Mouse (Mus musculus): ENCODE results near the gene Trip12. TPM values are rescaled to one million over a fixed set of nuclear protein-coding genes. Genes with fewer than 3 reads are reported as not detected.

Trip12 gene
- polyA plus RNA-seq, 2 experiments from 2014 or later, result 129 to 152 TPM

GRCm38 (mm10) chr1:84859597-84859996 is 19.3 kb upstream of the Trip12 start:
- ATAC-seq, result no peak

- ATAC-seq, result no peak
Measured at GRCm38 (mm10) chr1:84855756-84856155, 15.4 kb upstream of the Trip12 start.

- no peak for ATAC-seq
Measured at GRCm38 (mm10) chr1:84854966-84855365, 14.7 kb upstream of the Trip12 start.

GRCm38 (mm10) chr1:84853721-84854120 is 13.4 kb upstream of the Trip12 start:
- ATAC-seq, result no peak

GRCm38 (mm10) chr1:84851512-84852235 is 11.4 kb upstream of the Trip12 start:
- ATAC-seq, result no peak

- no peak for ATAC-seq
Measured at GRCm38 (mm10) chr1:84850471-84850870, 10.2 kb upstream of the Trip12 start.

GRCm38 (mm10) chr1:84849804-84850203 is 9.5 kb upstream of the Trip12 start:
- ATAC-seq, result no peak

- ATAC-seq, result no peak
Measured at GRCm38 (mm10) chr1:84848801-84849455, 8.6 kb upstream of the Trip12 start.

GRCm38 (mm10) chr1:84848335-84848734 is 8.0 kb upstream of the Trip12 start:
- ATAC-seq, result no peak

GRCm38 (mm10) chr1:84847698-84848097 is 7.4 kb upstream of the Trip12 start:
- ATAC-seq, result no peak

- no peak for ATAC-seq
Measured at GRCm38 (mm10) chr1:84843366-84843765, 3.0 kb upstream of the Trip12 start.

GRCm38 (mm10) chr1:84841061-84841460 is 745 bp upstream of the Trip12 start:
- no peak for ATAC-seq

- peak; percentile 66 for ATAC-seq
Measured at GRCm38 (mm10) chr1:84839309-84840017, 853 bp downstream of the Trip12 start, which contains the start of gene Fbxo36. TSS of gene Fbxo36 (plus strand) at chr1:84839841.

GRCm38 (mm10) chr1:84838621-84839151 is 1.6 kb downstream of the Trip12 start:
- ATAC-seq, result peak; percentile 32

- no peak for ATAC-seq
Measured at GRCm38 (mm10) chr1:84838156-84838555, 2.2 kb downstream of the Trip12 start.

- no peak for ATAC-seq
Measured at GRCm38 (mm10) chr1:84837523-84838145, 2.7 kb downstream of the Trip12 start.

GRCm38 (mm10) chr1:84825091-84825490 is 15.2 kb downstream of the Trip12 start:
- ATAC-seq, result no peak

GRCm38 (mm10) chr1:84817596-84817995 is 22.7 kb downstream of the Trip12 start:
- ATAC-seq, result peak; percentile 43

GRCm38 (mm10) chr1:84803788-84804187 is 36.5 kb downstream of the Trip12 start:
- ATAC-seq, result no peak

GRCm38 (mm10) chr1:84799166-84799565 is 41.1 kb downstream of the Trip12 start:
- no peak for ATAC-seq

GRCm38 (mm10) chr1:84795335-84795734 is 45.0 kb downstream of the Trip12 start:
- ATAC-seq, result no peak

GRCm38 (mm10) chr1:84791393-84791792 is 48.9 kb downstream of the Trip12 start:
- ATAC-seq, result no peak

- peak; percentile 73 for ATAC-seq
Measured at GRCm38 (mm10) chr1:84780630-84781029, 59.7 kb downstream of the Trip12 start.

All from activated CD4-positive, CD25-positive, alpha-beta regulatory T cell, adult 4 months (primary cell).